Mouse (Mus musculus) lung, embryonic 16.5 days (tissue): ENCODE data around the gene Gpatch4. TPM values are rescaled to one million over a fixed set of nuclear protein-coding genes. Genes with fewer than 3 reads are reported as not detected.

Source experiments
- ATAC-seq: fragments of 200-750 bp; cut with Nextera tagmentation; 2 replicates; pipeline ENCODE4 v1.8.0; 2017; ENCODE audit warnings: low read depth, mild to moderate bottlenecking, moderate library complexity
- H3K27ac ChIP-seq: fragments of 300-500 bp; sonication (generic); 2 replicates; pipeline ENCODE4 v1.5.1; 2014; ENCODE audit warnings: mild to moderate bottlenecking, control low read depth, low read length
- H3K27me3 ChIP-seq: fragments of 300-500 bp; sonication (generic); 2 replicates; pipeline ENCODE4 v1.6.1; 2014; ENCODE audit warnings: low read depth, low read length, mixed read lengths; ENCODE audit not compliant: control insufficient read depth, insufficient read depth
- H3K36me3 ChIP-seq: fragments of 300-500 bp; sonication (generic); 2 replicates; pipeline ENCODE4 v1.6.1; 2014; ENCODE audit warnings: low read length; ENCODE audit not compliant: control insufficient read depth, insufficient read depth
- H3K4me1 ChIP-seq: fragments of 300-500 bp; sonication (generic); replicated peaks from 2 replicates; pipeline ENCODE4 v1.6.1; 2014; ENCODE audit warnings: low read length, mixed read lengths; ENCODE audit not compliant: control insufficient read depth, insufficient read depth
- H3K4me2 ChIP-seq: fragments of 300-500 bp; sonication (generic); 2 replicates; pipeline ENCODE4 v1.6.1; 2014; ENCODE audit warnings: low read depth, low read length, control low read depth
- H3K4me3 ChIP-seq: fragments of 300-500 bp; sonication (generic); 2 replicates; pipeline ENCODE4 v1.5.1; 2014; ENCODE audit warnings: mild to moderate bottlenecking, low read length, control low read depth
- H3K9ac ChIP-seq: fragments of 300-500 bp; sonication (generic); 2 replicates; pipeline ENCODE4 v1.6.1; 2014; ENCODE audit warnings: low read length, control low read depth
- H3K9me3 ChIP-seq: fragments of 300-500 bp; sonication (generic); 2 replicates; pipeline ENCODE4 v1.6.1; 2016; ENCODE audit warnings: low read length; ENCODE audit not compliant: control insufficient read depth
- WGBS: fragments of 180-500 bp; shearing (Covaris S2); extraction: QIAGEN DNeasy Blood & Tissue Kit; methylation state at CpG from one replicate; pipeline ENCODE4 v1.1.7; 2014; 5-methylcytosine and 5-hydroxymethylcytosine counted together
- polyA plus RNA-seq: library from polyadenylated mRNA; unstranded; fragments of >200 nt; fragmentation: Nextera tagmentation; extraction: Ambion mirVana; gene quantifications from 2 replicates; pipeline ENCODE4 v1.2.1, GENCODE M21; 2015

Gpatch4 gene
- polyA plus RNA-seq, 1 experiment from 2014 or later: 25.6 TPM

DNA sequence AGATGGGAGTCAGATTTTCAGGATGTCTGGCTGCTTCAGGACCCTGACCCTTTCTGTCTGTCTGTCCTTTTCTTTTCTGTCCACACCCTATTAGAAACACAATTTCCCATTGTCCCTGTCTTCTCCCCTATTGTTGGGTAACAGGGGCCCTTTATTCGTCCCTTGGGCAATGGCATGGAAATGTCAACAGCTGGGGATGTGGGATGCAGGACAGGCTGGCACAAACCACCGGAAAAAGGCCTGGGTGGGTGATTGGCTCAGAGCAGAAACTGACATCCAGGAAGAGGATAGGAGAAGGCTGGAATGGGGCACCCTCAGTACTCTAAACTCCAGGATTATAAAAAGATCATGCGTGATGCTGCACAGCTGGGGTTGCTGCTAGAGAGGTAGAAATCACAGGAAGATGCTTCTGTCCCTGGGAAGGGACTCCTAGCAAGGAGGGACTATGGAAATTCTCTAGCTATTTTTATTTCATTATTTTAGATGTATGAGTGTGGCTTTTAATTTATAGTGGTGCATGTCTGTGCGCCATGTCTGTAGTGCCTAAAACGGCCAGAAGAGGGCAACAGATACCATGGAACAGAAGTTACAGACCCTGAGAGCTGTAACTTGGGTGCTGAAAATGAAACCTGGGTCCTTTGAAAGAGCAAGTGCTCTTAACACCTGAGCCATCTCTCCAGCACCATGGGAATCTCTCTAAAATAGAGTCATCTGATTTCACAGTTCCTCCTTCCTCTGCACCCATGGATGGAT lies 15.3 kb upstream of the Gpatch4 start, which contains the start of gene Hapln2:
Gene Hapln2, minus strand, starts transcription at position 150 of the 753 bp plus-strand sequence.
- ATAC-seq: no peak
- no peak within 1 kb of the TSS for H3K4me3 ChIP-seq
- no peak within 1 kb of the TSS for H3K9ac ChIP-seq
- H3K4me2 ChIP-seq: no peak within 1 kb of the TSS
- peaks cover 32% of the 10 kb centered on the region for H3K27me3 ChIP-seq
- H3K4me1 ChIP-seq: peaks cover 12% of the 10 kb centered on the region
- H3K9me3 ChIP-seq: peaks cover 6% of the 10 kb centered on the region
- WGBS: 41% methylated on average over 5 of the region's 5 CpGs
- no peaks in the 10 kb centered on the region for H3K36me3 ChIP-seq
- no peak within 1 kb of the TSS for H3K27ac ChIP-seq

DNA sequence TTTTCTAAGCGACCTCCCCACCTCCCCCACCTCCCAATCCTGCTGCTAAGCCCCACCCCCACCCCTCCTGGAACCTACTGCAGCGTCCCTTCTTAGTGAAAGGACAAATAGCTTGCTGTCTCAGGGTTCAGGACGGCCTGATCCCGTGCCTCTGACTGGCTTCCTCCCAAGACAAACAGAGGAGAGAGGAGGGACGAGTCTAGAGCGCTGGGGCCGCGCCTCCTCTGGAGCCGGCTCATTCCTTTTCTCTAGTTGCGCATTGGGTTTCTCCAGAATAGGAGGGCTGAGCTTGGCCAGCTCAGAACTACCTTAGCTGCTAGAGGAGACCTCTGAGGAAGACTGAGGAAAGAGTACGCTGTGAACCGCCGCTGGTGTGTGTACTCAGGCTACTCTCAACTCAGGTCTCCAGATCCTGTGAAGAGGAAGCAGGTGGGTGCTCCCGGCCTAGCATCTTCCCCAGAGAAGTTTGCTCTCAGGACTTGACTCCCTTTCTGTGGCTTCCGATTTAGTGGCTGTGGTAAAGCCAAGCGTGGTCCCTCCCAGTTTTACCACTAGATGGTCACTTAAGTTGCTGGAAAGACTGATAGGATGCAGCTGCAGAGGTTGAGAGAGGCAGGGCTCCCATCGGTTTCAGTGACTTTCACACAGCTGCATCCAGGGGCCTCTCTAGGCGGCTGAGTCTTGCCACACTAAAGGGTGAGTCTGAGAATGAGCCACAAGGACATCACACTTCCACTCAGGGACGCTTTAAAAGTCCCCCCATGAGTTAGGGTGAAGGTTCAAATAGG lies 12.1 kb upstream of the Gpatch4 start:
- Histone ChIP-seq H3K4me3 (no peak overlapping the region), H3K4me2 (no peak overlapping the region)

DNA sequence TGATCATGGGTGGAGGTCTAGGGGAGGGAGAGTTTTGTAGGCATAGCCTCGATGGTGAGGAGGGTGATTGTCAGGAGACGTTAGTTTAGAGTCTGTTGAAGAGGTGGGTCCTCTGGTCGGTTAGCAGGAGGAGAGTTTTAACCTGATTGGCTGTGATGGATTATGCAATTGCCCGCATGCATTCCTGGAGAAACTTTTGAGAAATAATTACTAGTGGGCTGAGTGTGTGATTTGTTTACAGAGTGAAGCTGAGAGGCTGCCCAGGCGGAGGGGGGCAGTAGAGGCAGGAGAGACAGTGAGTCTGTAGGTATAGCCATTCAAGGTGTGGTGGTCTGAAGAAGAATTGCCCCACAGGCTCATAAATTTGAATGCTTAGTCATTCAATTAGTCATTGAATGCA lies 9.4 kb upstream of the Gpatch4 start:
- H3K36me3 ChIP-seq: no peaks in the 10 kb centered on the region
- no peaks in the 10 kb centered on the region for H3K4me1 ChIP-seq
- peak; percentile 26; the same call in 1 of the 2 replicates for ATAC-seq
- no peak overlapping the region for H3K27ac ChIP-seq
- H3K27me3 ChIP-seq: peaks cover 2% of the 10 kb centered on the region; the same call in 1 of the 2 replicates
- H3K9me3 ChIP-seq: no peaks in the 10 kb centered on the region
- H3K4me3 ChIP-seq: no peak overlapping the region
- WGBS: 29% methylated on average over 5 of the region's 5 CpGs
- no peak overlapping the region for H3K9ac ChIP-seq
- no peak overlapping the region for H3K4me2 ChIP-seq

More for the DNA sequence above, 12.1 kb upstream of the Gpatch4 start:
- Histone ChIP-seq H3K4me1 (no peaks in the 10 kb centered on the region), H3K27me3 (peaks cover 2% of the 10 kb centered on the region), H3K36me3 (no peaks in the 10 kb centered on the region), H3K27ac (no peak overlapping the region), H3K9ac (no peak overlapping the region), H3K9me3 (peaks cover 3% of the 10 kb centered on the region)
- peak; percentile 75 for ATAC-seq
- WGBS: 9% methylated on average over 19 of the region's 19 CpGs

DNA sequence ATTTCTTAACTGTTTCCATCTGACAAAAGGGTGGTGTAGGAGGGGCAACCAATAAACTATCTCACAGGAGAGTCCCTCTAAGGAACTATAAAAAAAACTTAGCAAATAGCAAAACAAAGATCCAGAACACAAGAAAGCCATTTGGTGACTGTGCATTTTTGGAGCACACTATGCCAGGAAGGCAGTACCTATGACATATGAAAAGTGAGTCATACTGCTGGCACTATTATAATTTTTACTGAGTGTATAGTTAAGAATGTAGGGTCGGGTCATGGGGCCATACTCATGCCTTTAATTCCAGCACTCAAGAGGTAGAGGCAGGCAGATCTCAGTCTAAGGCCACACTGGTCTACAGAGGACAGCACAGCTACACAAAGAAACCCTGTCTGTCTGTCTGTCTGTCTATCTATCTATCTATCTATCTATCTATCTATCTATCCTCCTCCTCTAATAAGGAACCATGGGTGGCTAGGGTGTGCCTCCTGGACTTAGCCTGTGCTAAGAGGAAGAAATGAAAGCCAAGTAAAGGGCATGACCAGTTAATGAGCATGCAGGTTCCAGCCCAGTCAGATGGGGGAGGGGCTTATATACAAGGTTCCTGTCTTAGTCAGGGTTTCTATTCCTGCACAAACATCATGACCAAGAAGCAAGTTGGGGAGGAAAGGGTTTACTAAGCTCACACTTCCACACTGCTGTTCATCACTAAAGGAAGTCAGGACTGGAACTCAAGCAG lies 7.2 kb upstream of the Gpatch4 start:
- peaks cover 2% of the 10 kb centered on the region; the same call in 1 of the 2 replicates for H3K27me3 ChIP-seq
- ATAC-seq: no peak
- no peaks in the 10 kb centered on the region for H3K9me3 ChIP-seq
- no peaks in the 10 kb centered on the region for H3K36me3 ChIP-seq
- no peak overlapping the region for H3K4me2 ChIP-seq
- H3K27ac ChIP-seq: no peak overlapping the region
- H3K4me1 ChIP-seq: no peaks in the 10 kb centered on the region
- H3K9ac ChIP-seq: no peak overlapping the region
- WGBS: 37% methylated on average over 1 of the region's 1 CpGs
- no peak overlapping the region for H3K4me3 ChIP-seq

DNA sequence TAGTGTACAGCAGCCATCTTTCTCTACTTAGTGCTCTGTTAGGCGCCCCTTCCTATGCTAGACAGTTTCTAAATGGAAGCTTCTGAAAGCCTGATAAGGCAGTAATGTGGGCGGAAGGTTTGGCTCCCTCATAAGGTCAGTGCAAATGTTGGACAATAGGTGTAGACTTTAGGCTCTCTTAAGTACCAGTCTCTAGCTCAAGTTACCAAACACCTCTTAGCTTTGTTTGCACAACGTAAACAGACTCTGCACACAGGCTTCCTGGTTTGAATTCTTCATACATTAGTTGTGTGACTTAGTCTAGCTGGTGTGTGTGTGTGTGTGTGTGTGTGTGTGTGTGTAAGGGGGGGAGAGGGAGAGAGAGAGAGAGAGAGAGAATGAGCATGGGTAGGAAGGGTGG lies 6.6 kb downstream of the Gpatch4 start:
- Histone ChIP-seq H3K4me3 (no peak overlapping the region), H3K4me2 (no peak overlapping the region), H3K9me3 (no peaks in the 10 kb centered on the region), H3K9ac (no peak overlapping the region), H3K27me3 (no peaks in the 10 kb centered on the region), H3K4me1 (peaks cover 5% of the 10 kb centered on the region; the same call in 1 of the 2 replicates), H3K27ac (0 out of 2 replicates have a peak overlapping the region, but pooled peaks have one; percentile 6), H3K36me3 (peaks cover 13% of the 10 kb centered on the region; the same call in 1 of the 2 replicates)
- 30% methylated on average over 3 of the region's 3 CpGs for WGBS
- peak; percentile 87 for ATAC-seq

DNA sequence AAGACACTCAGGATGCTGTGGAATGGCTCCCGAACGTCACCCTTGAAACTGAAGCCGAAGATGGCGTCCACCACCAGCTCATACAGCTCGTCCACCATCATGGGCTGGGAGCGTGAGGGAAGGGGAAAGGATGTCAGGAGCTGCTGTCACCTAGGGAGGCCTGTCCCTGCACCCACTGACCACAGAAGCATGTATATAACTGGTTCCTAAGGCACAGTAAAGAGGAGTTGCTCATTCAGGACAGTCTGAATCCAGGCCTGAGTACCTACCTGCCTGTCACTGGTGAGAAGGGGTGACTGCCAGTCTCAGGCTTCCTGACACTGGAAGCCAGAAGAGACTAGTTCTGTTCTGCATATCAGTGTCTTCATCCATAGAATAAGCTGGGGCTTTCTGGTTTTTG lies 14.1 kb downstream of the Gpatch4 start:
- Histone ChIP-seq H3K27me3 (no peaks in the 10 kb centered on the region), H3K36me3 (peaks cover 17% of the 10 kb centered on the region), H3K4me1 (peaks cover 9% of the 10 kb centered on the region; the same call in 1 of the 2 replicates), H3K4me3 (no peak overlapping the region), H3K9me3 (no peaks in the 10 kb centered on the region), H3K27ac (no peak overlapping the region), H3K4me2 (peak overlapping the region; percentile 92), H3K9ac (no peak overlapping the region; the same call in 1 of the 2 replicates)
- 81% methylated on average over 6 of the region's 6 CpGs for WGBS
- no peak for ATAC-seq

DNA sequence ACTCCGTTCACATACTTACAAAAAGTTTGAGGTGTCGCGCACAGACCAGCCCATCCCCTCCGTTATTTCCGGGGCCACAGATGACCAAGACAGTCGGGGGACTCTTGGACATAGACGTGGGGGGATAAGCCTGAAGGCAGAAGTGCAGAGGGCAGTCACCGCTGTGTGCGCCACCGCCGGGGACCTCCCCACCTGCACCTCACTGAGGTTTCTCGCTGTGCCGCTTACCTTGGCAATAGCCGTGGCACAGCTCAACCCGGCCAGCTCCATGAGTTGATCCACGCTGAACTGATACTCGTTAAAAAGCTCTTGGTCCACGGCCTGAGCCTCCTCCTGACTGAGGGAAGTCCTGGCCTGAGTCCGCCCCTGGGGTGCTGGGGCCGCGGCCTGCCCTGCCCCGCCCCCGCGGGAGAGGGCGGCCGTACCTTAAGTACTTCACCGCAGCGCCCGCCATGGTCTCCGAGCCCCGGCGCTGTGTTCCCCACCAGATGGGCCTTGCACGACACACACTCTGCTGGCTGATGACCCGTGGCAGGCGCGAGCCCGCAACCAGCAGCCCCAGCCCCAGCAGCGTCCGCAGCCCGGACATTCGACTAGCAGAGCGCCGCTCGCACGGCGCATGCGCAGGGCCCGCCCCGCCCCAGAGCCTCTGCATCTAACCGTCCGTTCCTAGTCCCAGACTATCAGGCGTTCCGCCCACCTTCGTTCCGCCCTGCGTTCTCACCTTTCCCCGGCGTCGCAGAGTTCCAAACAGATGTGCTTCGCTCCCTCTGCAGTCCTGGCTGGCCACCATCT lies 15.2 kb downstream of the Gpatch4 start, which contains the start of gene Naxe:
Gene Naxe, minus strand, starts transcription at position 594 of the 795 bp plus-strand sequence.
- H3K9ac ChIP-seq: peak within 1 kb of the TSS; percentile 94
- peak within 1 kb of the TSS; percentile 91 for H3K4me3 ChIP-seq
- no peaks in the 10 kb centered on the region for H3K9me3 ChIP-seq
- H3K27me3 ChIP-seq: no peaks in the 10 kb centered on the region
- peaks cover 9% of the 10 kb centered on the region; the same call in 1 of the 2 replicates for H3K4me1 ChIP-seq
- WGBS: under 1% methylated on average over 60 of the region's 60 CpGs
- H3K4me2 ChIP-seq: peak within 1 kb of the TSS; percentile 92
- peak within 1 kb of the TSS; percentile 77 for H3K27ac ChIP-seq
- peaks cover 14% of the 10 kb centered on the region for H3K36me3 ChIP-seq
- ATAC-seq: peak; percentile 96

DNA sequence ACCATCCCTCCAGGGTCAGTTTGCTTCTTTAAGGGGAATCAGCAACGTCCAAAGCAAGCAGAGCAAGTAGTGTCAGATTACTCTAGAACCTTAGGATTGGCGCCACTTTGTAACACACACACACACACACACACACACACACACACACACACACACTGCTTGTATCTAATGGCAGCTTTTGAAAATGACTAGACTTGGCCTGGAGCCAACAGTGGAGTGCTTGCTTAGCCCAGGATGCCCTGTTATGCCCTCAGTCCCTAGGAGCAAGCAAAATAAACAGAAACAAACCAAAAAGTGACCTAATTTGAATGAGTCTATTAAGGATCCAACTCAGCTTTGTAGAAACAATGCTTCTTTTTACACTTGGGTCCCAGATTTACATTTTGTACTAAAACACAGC lies 25.5 kb downstream of the Gpatch4 start:
- Histone ChIP-seq H3K27ac (no peak overlapping the region), H3K4me2 (no peak overlapping the region), H3K36me3 (no peaks in the 10 kb centered on the region), H3K4me3 (no peak overlapping the region), H3K27me3 (no peaks in the 10 kb centered on the region), H3K9ac (no peak overlapping the region), H3K9me3 (no peaks in the 10 kb centered on the region), H3K4me1 (0 out of 2 replicates have a peak, but pooled peaks cover 2% of the 10 kb centered on the region)
- 4% methylated on average over 2 of the region's 2 CpGs for WGBS
- peak; percentile 41; the same call in 1 of the 2 replicates for ATAC-seq
